Mouse (Mus musculus): ENCODE measurements around the gene Rnasel.
A peak's percentile ranks its signal among the peaks of the same experiment; 100 is the strongest.

Gene Rnasel

DNA sequence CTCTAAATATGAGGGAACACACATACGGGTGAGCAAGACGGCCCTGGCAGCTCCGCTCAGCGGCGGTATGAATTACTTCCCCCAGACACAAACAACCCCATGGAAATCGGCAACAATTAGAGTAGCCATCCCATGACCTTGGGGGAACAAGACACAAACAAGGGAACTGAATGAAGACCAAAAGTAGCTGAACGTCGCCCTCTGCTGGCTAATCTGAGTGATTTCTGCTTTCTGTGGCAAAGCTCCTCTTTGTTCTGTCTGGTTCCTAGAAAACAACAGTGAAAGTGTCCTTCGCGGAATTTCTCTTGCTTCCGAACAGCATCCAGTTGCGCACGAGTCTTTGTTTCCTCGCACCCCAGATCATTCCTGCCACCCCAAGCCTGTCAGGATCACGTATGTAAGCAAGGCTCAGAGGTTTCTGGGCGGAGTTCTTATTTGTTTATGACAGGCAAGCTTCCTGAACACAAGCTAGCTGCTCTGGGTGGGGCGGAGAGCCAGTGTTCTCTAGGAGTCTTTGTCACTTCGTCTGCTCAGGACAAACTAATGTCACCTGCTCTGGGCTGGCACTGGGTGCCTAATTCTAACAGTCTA is at the start of gene Rnasel:
Gene Rnasel, plus strand, starts transcription at position 216 of the 591 bp plus-strand sequence.
- no peak for DNase-seq (ENCODE audit: low spot score in 2 of 2)

DNA sequence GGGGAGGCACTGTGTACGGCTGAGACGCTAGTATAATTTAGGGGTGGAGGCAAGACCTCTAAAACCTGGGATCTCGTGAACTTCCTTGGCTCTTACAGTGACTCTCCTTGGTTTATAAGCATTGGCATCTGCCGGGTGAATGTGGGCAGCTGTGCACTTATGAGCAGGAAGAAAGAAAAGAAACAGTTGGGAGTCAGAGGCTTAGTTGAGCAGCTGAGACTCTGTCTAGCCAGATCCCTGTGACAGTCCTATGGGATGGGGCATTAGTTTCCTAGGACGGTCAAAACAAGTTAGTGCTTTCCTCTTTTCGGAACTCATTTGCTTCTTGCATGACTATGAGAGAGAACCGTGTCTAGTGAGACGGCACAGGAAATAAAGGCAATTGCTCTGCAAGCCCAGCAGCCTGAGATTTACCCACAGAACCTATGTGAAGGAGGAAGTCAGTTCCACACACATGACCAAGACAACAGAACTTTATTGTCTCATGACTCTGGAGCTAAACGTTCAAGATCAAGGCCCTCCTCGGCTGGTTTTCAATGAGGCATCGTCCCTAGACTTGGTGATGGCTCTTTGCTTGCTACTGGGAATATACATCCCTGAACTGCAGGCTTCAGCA is 48.7 kb upstream of the Rnasel start:
- DNase-seq (ENCODE audit: low spot score in 2 of 2), result no peak

DNA sequence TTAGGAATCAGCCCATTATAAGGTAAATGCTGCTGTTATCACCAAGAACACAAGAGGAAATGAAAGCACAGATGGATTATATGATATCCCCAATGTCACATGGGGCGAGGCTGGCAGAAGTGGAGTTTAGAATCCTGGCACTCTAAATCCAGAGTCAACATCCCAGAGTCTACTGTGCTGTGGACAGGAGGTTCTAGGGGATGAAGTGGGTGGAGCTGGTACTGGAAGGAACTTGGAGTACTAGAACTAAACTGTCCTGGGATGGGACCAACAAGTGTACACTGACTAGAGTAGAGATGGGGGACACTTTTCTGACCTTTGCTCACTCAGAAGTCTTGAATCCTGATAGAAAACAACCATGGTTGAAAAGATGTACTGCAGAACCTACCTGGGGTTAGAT is 47.8 kb upstream of the Rnasel start:
- DNase-seq (ENCODE audit: low spot score in 2 of 2), result no peak

DNA sequence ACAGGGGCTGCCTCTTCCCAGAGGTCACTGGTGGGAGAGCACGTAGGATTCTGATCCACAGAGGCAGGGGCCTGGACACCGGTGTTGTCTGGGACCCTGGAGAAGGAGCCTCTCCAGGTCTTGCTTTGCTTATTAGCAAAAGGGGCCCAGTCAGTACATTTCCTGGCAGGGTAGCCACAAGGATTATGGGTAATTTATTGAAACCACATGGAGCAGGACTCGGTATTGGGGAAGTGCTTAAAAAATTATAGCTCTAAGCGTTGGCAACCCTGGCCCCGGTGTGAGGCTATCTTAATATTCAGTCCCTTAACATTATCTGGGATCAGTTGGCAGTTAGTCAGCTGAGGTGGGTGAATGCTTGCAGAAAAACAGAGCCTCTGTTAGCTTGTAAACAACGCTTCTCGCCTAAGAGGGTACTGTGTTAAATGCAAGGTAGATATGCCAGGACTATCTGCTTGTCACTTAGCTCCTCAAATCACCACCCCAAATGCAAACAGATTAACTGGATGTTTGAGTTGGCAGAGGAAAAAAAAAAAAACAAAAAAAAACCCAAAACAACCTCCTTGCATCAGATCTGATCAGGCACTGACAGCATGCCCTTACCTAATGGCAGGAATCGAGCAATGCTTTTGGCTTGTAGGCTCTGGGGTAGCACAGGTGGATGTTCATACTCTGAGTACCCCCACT is 46.9 kb upstream of the Rnasel start:
- DNase-seq (ENCODE audit: low spot score in 2 of 2), result no peak

DNA sequence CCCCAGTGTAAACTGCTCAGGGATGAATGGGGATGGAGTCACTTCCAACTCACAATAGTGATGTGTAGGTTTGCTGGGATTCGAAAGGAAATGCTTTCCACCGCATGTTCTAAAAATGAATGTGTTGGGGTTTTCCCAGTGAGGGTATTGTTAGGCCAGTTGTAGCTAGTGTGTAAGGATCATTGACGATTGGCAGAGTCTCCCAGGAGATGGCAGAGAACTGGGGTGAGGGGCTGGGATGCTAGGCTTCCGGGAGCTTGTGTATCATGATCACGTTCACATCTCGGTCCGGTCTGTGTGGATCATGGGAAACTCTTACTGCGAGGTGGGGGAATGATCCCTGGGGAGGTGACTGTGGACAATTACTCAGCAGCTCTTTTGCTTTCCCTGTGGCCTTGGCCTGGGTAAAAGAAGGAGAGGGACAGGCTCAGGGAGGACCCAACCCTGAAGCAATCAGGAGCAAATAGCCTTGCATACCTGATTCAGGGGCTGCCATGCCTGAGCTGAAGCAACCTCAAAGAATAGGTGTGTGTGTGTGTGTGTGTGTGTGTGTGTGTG is 46.3 kb upstream of the Rnasel start:
- DNase-seq (ENCODE audit: low spot score in 2 of 2), result no peak

DNA sequence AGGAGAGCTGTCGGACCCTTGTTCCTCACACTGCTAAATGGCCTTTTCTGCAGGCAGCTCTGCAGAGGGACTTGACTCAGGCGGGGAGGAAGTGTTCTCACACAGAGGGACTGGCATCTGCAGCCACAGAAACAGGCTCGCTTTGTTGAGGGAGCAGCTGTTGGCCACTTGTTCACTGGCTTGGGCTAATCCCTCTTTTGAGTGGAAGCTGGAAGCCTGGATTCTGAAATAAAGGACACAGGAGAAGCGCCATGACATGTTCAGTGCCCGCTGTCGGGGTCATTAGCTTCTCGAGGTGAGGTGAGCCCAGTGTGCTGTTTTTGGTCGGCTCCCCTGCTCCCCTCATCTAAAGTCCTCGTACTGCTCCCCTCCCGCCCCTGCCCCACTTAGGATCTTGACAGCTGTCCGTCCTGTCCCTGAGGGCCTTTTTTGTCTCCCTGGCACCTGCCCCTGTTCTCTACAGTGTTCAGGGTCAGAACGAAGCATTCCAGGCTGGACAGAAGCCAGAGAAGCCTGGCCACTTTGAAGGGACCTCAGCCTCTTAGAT is 45.7 kb upstream of the Rnasel start:
- DNase-seq (ENCODE audit: low spot score in 2 of 2), result peak in 1 of 2 experiments; percentile 55

DNA sequence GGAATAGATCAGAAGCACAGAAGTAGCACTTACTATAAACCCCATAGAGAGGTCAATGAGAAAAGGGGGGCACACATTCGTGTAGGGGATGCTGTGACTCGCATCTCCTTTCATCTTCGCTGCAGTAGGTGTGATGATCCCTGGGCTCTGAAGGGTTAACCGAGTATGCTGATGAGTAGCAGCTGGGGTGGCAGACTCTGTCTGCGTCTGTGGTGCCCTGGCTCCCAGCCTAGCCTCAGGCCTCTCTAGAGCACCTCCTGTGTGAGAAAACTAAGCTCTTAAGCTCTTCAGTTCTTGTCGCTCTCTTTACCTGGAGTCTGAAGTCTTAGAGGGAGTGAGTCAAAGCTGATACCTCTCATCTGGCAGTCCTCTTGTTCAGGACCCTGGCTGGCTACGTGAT is 45.1 kb upstream of the Rnasel start:
- DNase-seq (ENCODE audit: low spot score in 2 of 2), result no peak

DNA sequence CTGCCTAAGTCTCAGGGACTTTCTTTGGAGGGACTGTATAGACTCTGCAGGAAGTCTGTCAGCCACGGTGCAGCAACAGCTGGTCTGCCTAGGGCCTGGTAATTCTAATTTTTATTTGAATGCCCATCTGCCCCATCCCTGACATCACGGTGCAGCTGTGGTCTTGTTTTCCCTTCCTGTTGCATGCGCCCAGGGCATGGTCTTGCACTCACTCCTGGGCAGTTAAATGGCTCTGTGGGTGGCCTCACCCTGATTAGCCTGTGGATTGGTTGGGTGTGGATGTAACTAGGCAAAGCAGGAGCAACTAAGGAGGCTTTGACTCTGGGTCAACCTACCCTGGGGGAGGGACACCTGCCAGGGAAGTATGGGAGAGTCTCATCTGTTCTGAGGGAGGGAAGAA is 44.2 kb upstream of the Rnasel start:
- no peak for DNase-seq (ENCODE audit: low spot score in 2 of 2)

DNA sequence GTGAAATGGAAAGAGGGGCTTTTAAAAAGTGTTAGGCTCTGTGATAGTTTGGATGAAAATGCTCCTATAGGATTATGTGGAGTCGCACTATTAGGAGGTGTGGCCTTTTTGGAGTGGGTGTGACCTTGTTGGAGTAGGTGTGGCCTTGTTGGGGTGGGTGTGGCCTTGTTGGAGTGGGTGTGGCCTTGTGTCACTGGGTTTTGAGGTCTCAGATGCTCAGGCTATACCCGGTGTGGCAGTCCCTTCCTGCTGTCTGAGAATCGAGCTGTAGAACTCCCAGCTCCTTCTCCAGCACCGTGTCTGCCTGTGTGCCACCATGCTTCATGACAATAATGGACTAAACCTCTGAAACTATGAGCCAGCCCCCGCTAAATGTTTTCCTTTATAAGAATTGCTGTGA is 40.6 kb upstream of the Rnasel start:
- no peak for DNase-seq (ENCODE audit: low spot score in 2 of 2)

DNA sequence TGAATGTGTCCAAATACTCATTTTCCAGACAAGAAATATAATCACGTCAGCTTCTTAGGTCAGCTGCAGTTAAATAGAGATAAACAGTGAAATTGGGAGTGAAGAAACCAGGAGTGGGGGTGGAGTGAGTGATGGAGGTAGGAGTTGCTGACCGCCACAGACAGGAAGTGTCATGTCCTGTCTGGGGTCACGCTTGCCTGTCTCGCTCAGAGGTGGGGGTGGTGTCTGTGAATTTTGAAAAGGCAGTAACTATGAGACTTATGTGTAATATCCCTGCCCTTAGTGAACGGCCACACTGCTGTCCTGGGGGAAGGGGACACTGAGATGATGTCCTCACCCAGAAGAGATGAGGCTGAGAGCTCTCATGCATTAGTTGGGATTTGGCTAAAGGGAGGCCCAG is 39.8 kb upstream of the Rnasel start:
- DNase-seq (ENCODE audit: low spot score in 2 of 2), result no peak

DNA sequence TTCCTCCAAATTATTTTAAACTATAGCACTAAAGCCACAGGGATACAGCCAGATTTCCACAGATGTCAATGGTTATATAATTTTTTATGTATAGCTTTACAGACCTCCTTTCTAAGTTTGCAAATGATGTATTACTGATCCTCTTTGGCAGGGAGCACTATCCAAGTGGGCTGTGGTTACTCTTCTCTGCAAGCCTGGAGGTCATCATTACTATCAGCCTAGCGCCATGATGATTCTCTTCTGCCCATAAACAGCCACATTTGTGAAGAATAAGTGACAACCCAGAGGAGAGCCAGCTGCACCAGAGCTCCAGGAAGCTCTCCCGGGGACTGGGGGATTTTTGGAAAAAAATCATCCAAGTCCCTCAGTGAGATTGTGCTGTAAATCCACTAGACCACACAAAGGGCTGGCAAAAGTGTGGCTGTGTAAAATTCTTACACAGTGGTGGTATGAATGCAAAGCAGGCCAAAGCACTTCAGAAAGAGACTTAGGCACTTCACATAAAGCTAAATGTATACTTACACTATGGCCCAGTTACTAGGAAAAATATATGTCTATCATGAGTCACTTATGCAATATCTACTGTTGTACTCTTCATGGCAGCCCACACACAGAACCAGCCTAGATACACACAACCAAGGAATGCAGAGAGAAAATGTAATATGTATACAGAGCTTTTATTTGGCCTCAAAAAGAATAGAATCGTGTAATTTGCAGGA is 37.5 kb upstream of the Rnasel start:
- DNase-seq (ENCODE audit: low spot score in 2 of 2), result no peak

DNA sequence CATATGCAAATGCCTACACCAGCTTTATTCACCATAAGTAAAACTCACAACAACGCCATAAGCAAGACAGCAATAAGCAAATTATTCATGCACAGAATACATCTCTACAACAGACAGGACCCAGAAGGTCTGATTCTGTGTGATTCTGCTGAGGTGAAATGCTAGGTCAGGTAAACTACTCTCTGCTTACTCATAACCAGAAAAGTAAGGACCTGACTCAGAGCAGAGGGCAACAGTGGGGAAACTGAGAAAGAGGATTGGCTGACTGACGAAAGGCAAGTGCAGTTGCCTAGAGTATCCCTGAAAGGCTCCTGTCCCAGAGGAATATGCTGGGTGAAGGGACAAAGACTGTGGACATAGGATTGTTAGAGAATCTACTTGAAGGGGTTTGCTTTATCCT is 36.6 kb upstream of the Rnasel start:
- no peak for DNase-seq (ENCODE audit: low spot score in 2 of 2)

DNA sequence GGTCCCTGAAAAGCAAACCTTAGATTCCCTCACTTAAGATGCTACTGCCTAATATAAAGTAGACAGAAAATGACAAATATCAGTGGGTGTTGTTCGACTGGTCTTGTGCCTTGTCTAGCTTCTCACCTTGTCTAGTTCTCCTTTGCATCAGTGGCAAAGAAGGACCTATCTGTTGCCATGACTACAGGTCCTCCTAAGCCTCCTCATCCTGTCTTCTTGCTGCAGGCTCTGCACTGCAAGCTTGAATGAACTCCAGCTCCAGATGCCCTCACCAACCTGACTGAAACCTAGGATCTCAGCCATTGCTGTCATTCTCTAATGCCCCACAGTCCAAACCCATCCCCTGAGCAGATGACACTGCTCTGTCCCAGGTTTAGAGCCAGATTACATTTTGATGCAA is 31.2 kb upstream of the Rnasel start:
- DNase-seq (ENCODE audit: low spot score in 2 of 2), result no peak

DNA sequence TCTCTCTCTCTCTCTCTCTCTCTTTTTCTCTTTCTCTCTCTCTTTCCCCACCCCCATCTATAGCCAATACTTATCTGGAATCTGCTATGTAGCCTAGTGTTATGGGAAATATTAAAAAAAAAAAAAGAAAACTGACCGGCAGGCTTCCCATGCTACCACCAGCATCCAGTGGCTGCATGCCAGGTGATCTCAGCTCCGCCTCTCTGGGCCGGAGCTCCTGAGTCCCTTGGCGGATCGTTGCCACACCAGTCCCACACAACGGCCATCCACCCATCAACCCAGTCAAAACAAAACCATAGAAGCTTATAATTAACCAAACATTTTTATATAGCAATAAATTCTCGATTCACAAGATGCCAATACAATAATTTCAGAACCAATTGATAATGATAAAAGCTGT is 28.3 kb upstream of the Rnasel start:
- DNase-seq (ENCODE audit: low spot score in 2 of 2), result no peak

DNA sequence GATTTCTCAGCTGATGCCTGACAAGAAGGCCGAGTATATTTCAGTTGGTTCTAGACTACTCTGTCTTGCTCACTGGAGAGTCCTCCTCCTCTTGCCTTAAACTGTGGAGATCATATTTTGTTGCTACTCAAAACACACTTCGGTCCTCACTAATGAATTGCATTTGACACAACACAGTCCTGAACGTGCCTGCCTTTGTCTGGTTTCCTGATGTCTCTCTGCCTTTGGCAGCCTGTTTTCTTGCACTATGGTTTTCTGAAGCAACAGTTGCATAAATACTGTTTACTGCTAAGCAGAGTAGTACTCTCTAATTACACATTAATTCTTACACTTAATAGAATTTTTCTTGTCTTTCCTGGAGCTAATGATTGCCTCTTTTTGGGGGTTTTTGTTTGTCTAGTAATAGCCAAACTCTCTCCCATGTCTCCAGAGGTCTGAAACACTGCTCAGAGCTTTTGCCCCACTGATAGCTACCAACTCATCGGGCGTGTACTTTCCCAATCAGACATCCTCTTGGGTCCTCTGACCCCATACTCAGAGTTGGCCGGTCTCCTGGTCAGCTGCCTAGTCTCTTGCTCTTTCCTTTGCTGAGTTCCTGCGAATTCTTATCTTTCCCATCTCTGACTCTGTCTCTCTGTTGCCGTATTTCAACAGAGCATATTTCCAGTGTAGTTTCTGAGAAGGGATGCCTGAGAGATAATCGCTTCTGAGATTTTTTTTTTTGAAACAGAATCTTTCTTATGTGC is 27.5 kb upstream of the Rnasel start:
- DNase-seq (ENCODE audit: low spot score in 2 of 2), result no peak

DNA sequence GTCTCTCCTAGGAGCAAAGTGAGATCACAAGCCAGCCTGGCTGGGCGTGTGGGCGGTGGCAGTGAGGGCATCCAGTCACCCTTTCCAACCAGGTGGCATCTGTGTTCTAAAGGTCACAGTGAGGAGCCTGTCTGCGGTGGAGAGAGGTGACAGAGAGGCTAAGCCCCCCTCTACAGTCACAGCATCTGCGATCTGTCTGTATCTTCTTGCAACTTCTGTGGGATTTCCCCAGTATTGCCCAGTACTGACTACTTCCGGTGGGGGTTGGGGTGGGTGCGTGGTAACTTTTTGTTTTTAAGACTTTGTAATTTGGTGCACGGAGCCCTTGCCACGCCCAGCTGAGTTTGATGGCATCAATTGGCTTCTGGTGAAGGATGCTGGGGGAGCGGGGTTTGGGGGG is 25.8 kb upstream of the Rnasel start:
- no peak for DNase-seq (ENCODE audit: low spot score in 2 of 2)

DNA sequence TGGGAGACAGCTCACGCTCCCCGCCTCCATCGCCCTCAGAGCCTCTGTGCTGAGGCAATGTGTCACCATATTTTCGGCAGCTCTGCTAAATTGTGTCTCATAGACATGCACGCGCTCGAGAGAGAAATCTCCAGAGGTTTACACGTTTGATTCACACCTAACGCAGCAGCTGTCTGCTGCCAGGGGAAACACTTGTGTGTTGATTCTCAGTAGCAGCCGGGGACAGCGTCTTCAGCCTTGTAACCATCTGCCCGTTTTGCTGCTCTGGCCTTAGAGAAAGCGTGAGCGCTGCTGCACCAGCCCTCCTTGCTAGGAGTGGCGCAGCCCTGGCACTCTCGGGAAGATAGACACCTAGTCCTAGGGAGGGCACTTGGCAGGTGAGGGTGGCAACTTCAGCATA is 22.6 kb upstream of the Rnasel start:
- no peak for DNase-seq (ENCODE audit: low spot score in 2 of 2)

DNA sequence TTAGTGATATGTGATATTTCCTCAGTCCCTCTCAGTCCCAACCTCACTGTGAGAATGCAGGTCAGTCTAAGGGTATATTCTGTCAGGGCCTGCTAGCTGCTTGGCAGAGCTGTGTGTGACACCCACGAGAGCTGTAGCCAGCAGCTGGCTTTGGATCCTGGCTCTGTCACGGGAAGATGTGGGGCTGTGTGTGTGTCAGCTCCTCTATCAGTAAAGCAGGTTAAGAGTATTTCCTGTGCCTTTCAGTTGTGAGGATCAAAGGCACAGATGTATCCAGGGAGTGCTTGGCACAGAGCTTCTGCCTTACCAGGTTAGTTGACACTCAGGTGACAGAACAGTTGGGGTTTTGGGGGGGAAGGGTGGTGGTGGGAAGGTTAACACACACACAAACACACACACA is 19.4 kb upstream of the Rnasel start:
- DNase-seq (ENCODE audit: low spot score in 2 of 2), result no peak

DNA sequence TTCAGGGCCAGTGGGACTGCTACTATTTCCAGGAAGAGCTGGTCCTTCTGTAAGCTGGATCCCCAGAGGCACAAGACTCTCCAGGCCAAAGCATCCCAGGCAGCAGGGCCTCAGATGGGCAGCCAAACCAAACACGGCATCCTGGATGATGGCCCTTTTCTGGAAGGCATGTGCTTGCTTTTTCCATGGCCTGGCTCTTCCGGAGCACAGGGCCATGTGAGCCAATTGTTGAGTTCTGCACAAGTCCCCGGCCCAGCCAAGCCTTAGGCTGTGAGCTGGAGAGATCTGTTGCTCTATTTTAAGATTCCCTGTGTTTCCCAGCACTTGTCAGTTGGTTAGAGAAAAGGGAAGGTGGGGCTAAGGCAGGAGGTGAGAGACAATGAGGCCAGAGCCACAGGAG is 18.6 kb upstream of the Rnasel start:
- no peak for DNase-seq (ENCODE audit: low spot score in 2 of 2)

DNA sequence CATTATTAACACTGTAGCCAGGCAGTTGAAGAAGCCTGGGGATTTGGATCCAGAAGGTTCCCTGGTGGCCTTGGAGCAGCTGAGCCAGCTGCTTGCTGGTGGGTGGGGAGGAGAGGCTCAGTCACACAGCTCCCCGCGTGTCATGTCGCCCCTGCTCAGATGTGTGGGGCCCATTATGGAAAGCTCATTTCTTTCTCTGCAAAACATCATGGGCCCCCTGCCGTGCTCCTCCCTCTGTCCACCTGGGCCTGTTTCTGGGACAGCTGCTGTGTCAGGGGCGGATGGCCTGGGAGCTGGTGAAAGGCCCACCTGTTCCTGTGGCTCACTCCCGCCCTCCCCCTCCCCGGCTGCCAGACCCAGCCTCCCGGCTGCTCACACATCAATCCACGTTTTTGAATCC is 16.0 kb upstream of the Rnasel start:
- DNase-seq (ENCODE audit: low spot score in 2 of 2), result no peak

DNA sequence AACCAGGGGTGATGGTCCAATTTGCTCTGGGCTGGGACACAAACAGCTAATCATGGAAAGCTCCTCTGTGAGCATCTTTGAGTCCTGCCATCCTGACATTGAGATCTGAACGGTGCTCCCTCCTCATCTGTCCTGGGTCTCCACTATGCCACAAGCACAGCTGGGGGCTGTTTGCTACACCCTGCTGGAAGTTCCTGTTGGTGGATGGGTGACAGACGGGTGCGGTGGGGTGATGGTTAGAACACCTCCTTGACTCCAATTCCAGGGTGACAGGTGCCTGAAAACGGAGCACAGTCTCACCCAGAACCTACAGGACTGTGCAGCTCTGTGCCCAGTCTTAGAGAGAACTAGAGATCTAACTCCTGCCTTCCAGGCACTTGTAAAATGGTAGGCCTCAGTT is 14.4 kb upstream of the Rnasel start:
- DNase-seq (ENCODE audit: low spot score in 2 of 2), result no peak

DNA sequence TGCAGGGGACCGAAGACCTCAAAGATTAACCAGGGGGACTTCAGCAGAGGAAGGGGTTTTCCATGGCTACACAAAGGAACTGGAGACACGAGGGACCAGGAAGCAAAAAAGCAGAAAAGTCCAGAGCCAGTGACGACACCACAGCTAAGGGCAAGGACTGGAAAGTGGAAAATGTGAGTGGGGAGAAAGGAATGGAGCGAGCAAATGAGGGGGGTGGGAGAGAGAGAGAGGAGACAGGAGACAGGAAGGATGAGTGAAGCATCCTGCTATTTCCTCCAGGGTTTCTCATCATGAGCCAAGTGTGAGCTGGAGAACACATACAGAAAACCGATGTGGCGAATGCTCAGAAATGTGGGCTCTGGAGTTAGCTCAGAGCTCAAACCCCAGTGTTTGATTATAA is 13.1 kb upstream of the Rnasel start:
- no peak for DNase-seq (ENCODE audit: low spot score in 2 of 2)

All from left cerebral cortex, adult 9 months (tissue).